Mouse (Mus musculus) layer of hippocampus, postnatal 10 days (tissue): ENCODE measurements around the gene Taf1c. TPM values are rescaled to one million over a fixed set of nuclear protein-coding genes. Genes with fewer than 3 reads are reported as not detected.

Experiments
- DNase-seq, 2 experiments: peaks; one replicate each; pipeline ENCODE4 v3.0.0; 2021; ENCODE audit warnings: low spot score in 2 of 2
- total RNA-seq, 2 experiments: library from RNA; stranded (reverse); gene quantifications; 2 replicates each; pipeline ENCODE4 v1.2.3; 2021

Gene Taf1c
- total RNA-seq, 2 experiments from 2014 or later, result 12.5 to 13.0 TPM

GRCm38 (mm10) chr8:119623744-119624143, 18.7 kb upstream of the Taf1c start:
- no peak for DNase-seq

GRCm38 (mm10) chr8:119623061-119623460, 18.0 kb upstream of the Taf1c start:
- no peak for DNase-seq

- DNase-seq, result no peak
Observed at GRCm38 (mm10) chr8:119622555-119622954, 17.5 kb upstream of the Taf1c start.

- no peak for DNase-seq
Observed at GRCm38 (mm10) chr8:119620848-119621465, 15.9 kb upstream of the Taf1c start.

- no peak for DNase-seq
Observed at GRCm38 (mm10) chr8:119620116-119620840, 15.3 kb upstream of the Taf1c start.

- DNase-seq, result no peak
Observed at GRCm38 (mm10) chr8:119618887-119619286, 13.9 kb upstream of the Taf1c start.

- no peak for DNase-seq
Observed at GRCm38 (mm10) chr8:119617586-119617985, 12.6 kb upstream of the Taf1c start.

- no peak for DNase-seq
Observed at GRCm38 (mm10) chr8:119616811-119617210, 11.8 kb upstream of the Taf1c start.

GRCm38 (mm10) chr8:119616358-119616757, 11.3 kb upstream of the Taf1c start:
- DNase-seq, result no peak

GRCm38 (mm10) chr8:119615096-119615495, 10.1 kb upstream of the Taf1c start:
- DNase-seq, result no peak

GRCm38 (mm10) chr8:119612471-119612870, 7.4 kb upstream of the Taf1c start, which contains the start of gene Adad2:
Gene Adad2 (plus strand): TSS chr8:119612747.
- no peak for DNase-seq

GRCm38 (mm10) chr8:119606224-119606623, 1.2 kb upstream of the Taf1c start:
- DNase-seq, result no peak

- DNase-seq, result no peak
Observed at GRCm38 (mm10) chr8:119604398-119604803, 621 bp downstream of the Taf1c start.

GRCm38 (mm10) chr8:119603771-119604170, 1.3 kb downstream of the Taf1c start:
- DNase-seq, result no peak

- DNase-seq, result no peak
Observed at GRCm38 (mm10) chr8:119591456-119591855, 13.6 kb downstream of the Taf1c start.

- no peak for DNase-seq
Observed at GRCm38 (mm10) chr8:119590348-119590747, 14.7 kb downstream of the Taf1c start.

- DNase-seq, result no peak
Observed at GRCm38 (mm10) chr8:119588844-119589243, 16.2 kb downstream of the Taf1c start.

GRCm38 (mm10) chr8:119588321-119588720, 16.7 kb downstream of the Taf1c start:
- DNase-seq, result no peak

- DNase-seq, result no peak
Observed at GRCm38 (mm10) chr8:119585901-119586300, 19.1 kb downstream of the Taf1c start.

GRCm38 (mm10) chr8:119580441-119581161, 24.4 kb downstream of the Taf1c start:
- DNase-seq, result no peak

GRCm38 (mm10) chr8:119579096-119579495, 25.9 kb downstream of the Taf1c start:
- DNase-seq, result no peak

- no peak for DNase-seq
Observed at GRCm38 (mm10) chr8:119575366-119575726, 29.7 kb downstream of the Taf1c start.
